ENCODE assay signal across 8 mouse cellular contexts in genomic region chr19:36832951-36833787, GRCm38 (mm10). TPM values are rescaled to one million over a fixed set of nuclear protein-coding genes. Genes with fewer than 3 reads are reported as not detected.
DNase-seq lines count a peak whose midpoint lies in the region; ATAC-seq lines count a peak whose summit lies in the region.

No protein-coding gene starts in this region.

- H3K4me2 ChIP-seq in forebrain, embryonic 11.5 days (ENCODE audit: low read depth, low read length, severe bottlenecking), result peak overlapping the region; percentile 83
- H3K4me2 ChIP-seq in limb, embryonic 12.5 days, result peak overlapping the region; percentile 78
- H3K4me2 ChIP-seq in midbrain, embryonic 12.5 days (replicated peaks), result peak overlapping the region; percentile 66

- H3K27ac ChIP-seq in forebrain, embryonic 11.5 days (ENCODE audit: low read depth, low read length), result peak overlapping the region; percentile 94
- H3K27ac ChIP-seq in hindbrain, embryonic 10.5 days, result peak overlapping the region; percentile 99
- H3K27ac ChIP-seq in limb, embryonic 12.5 days, result peak overlapping the region; percentile 99
- peak overlapping the region; percentile 93 for H3K27ac ChIP-seq in midbrain, embryonic 12.5 days (replicated peaks)

- peak; percentile 90 for DNase-seq in CD4-positive helper T cell, adult 2 months (ENCODE audit: low read depth, low spot score)
- peak; percentile 30 for DNase-seq in adrenal gland, postnatal 25 days
- no peak for DNase-seq in forebrain, embryonic 11.5 days (ENCODE audit: low spot score)
- DNase-seq in hindbrain, embryonic 10.5 days (ENCODE audit: low spot score), result peak; percentile 33
- peak; percentile 3 for DNase-seq in thymus, postnatal 0 days (ENCODE audit: low spot score)
- no peak for DNase-seq in layer of hippocampus, adult 8-10 months (ENCODE audit: low spot score in 2 of 2)

- H3K9ac ChIP-seq in forebrain, embryonic 11.5 days (ENCODE audit: low read length), result peak overlapping the region; percentile 92
- peak overlapping the region; percentile 99 for H3K9ac ChIP-seq in limb, embryonic 12.5 days (replicated peaks)
- H3K9ac ChIP-seq in midbrain, embryonic 12.5 days (replicated peaks), result peak overlapping the region; percentile 99

- H3K4me1 ChIP-seq in forebrain, embryonic 11.5 days (replicated peaks; ENCODE audit: control insufficient read depth, insufficient read depth, low read length), result peaks cover 8% of the 10 kb centered on the region
- peaks cover 23% of the 10 kb centered on the region for H3K4me1 ChIP-seq in hindbrain, embryonic 10.5 days (replicated peaks)
- peaks cover 15% of the 10 kb centered on the region for H3K4me1 ChIP-seq in limb, embryonic 12.5 days (replicated peaks)
- peaks cover 19% of the 10 kb centered on the region for H3K4me1 ChIP-seq in midbrain, embryonic 12.5 days

- no peaks in the 10 kb centered on the region for H3K27me3 ChIP-seq in forebrain, embryonic 11.5 days (ENCODE audit: control insufficient read depth, insufficient read depth, low read length)
- H3K27me3 ChIP-seq in hindbrain, embryonic 10.5 days (ENCODE audit: insufficient read depth, poor library complexity, severe bottlenecking), result no peaks in the 10 kb centered on the region
- H3K27me3 ChIP-seq in limb, embryonic 12.5 days, result no peaks in the 10 kb centered on the region
- no peaks in the 10 kb centered on the region for H3K27me3 ChIP-seq in midbrain, embryonic 12.5 days

- peak overlapping the region; percentile 98 for H3K4me3 ChIP-seq in forebrain, embryonic 11.5 days (ENCODE audit: low read depth, low read length)
- peak overlapping the region; percentile 96 for H3K4me3 ChIP-seq in hindbrain, embryonic 10.5 days
- peak overlapping the region; percentile 98 for H3K4me3 ChIP-seq in limb, embryonic 12.5 days (replicated peaks)
- H3K4me3 ChIP-seq in midbrain, embryonic 12.5 days, result peak overlapping the region; percentile 100

- no peaks in the 10 kb centered on the region for H3K9me3 ChIP-seq in forebrain, embryonic 11.5 days (ENCODE audit: control insufficient read depth, low read length)
- H3K9me3 ChIP-seq in hindbrain, embryonic 10.5 days, result no peaks in the 10 kb centered on the region
- H3K9me3 ChIP-seq in limb, embryonic 12.5 days, result no peaks in the 10 kb centered on the region
- H3K9me3 ChIP-seq in midbrain, embryonic 12.5 days, result no peaks in the 10 kb centered on the region

- WGBS in forebrain, embryonic 11.5 days, result 5% methylated on average over 19 of the region's 19 CpGs
- 6% methylated on average over 19 of the region's 19 CpGs for WGBS in hindbrain, embryonic 10.5 days
- WGBS in limb, embryonic 12.5 days, result 5% methylated on average over 19 of the region's 19 CpGs
- 5% methylated on average over 19 of the region's 19 CpGs for WGBS in midbrain, embryonic 12.5 days

- no peaks in the 10 kb centered on the region for H3K36me3 ChIP-seq in forebrain, embryonic 11.5 days (ENCODE audit: control insufficient read depth, insufficient read depth, low read length)
- H3K36me3 ChIP-seq in hindbrain, embryonic 10.5 days, result peaks cover 5% of the 10 kb centered on the region
- peaks cover 1% of the 10 kb centered on the region; the same call in 1 of the 2 replicates for H3K36me3 ChIP-seq in limb, embryonic 12.5 days
- no peaks in the 10 kb centered on the region for H3K36me3 ChIP-seq in midbrain, embryonic 12.5 days

- peak; percentile 36; the same call in 1 of the 2 replicates for ATAC-seq in forebrain, embryonic 11.5 days (replicated peaks; ENCODE audit: low FRiP score)
- no peak for ATAC-seq in limb, embryonic 12.5 days (ENCODE audit: insufficient number of reproducible peaks, insufficient read depth, low FRiP score, low TSS enrichment, low read depth)
- 0 out of 2 replicates have a peak, but pooled peaks have one; percentile 17 for ATAC-seq in midbrain, embryonic 12.5 days (ENCODE audit: low FRiP score, low read depth)

RNA-seq across cellular contexts. Expression of gene Tnks2, which starts 0.9 kb away (rescaled TPM):
- 109 and 135 TPM in 2 replicates for total RNA-seq in adrenal gland, postnatal 25 days (2021)
- 68.3 and 85.8 TPM in 2 replicates for polyA plus RNA-seq in forebrain, embryonic 11.5 days (2014; fragmentation: Nextera tagmentation; extraction: Ambion mirVana)
- polyA plus RNA-seq in hindbrain, embryonic 10.5 days (2016; fragmentation: Nextera tagmentation; extraction: Ambion mirVana), result 53.6 and 58.3 TPM in 2 replicates
- polyA plus RNA-seq in limb, embryonic 12.5 days (2016; fragmentation: Nextera tagmentation; extraction: Ambion mirVana), result 77.0 and 93.1 TPM in 2 replicates
- 85.6 and 105 TPM in 2 replicates for polyA plus RNA-seq in midbrain, embryonic 12.5 days (2016; fragmentation: Nextera tagmentation; extraction: Ambion mirVana)
- 32.4 and 37.2 TPM in 2 replicates for polyA plus RNA-seq in thymus, postnatal 0 days (2015; fragmentation: Nextera tagmentation; extraction: Ambion mirVana)
- 100 to 1,000 TPM; 113 to 120 (median 119) TPM for total RNA-seq in layer of hippocampus, adult 8-10 months (2022)

Comparison
In these comparisons a context has a peak if more than half of its experiments do, and no peak if none do; other contexts are left out.
1. DNase-seq: peak in CD4-positive helper T cell, adult 2 months (single experiment), adrenal gland, postnatal 25 days (single experiment), hindbrain, embryonic 10.5 days (single experiment) and thymus, postnatal 0 days (single experiment); none in forebrain, embryonic 11.5 days (single experiment) and layer of hippocampus, adult 8-10 months (0 of 2).
2. Peak in every context shown above with its lines, with median percentiles within 50 percentile points of each other: H3K27ac ChIP-seq, H3K4me2 ChIP-seq, H3K4me3 ChIP-seq and H3K9ac ChIP-seq.